In genomic region chr1:74248799-74249198, GRCm38 (mm10) we compare ENCODE assay signal across 7 mouse cellular contexts. TPM values are rescaled to one million over a fixed set of nuclear protein-coding genes. Genes with fewer than 3 reads are reported as not detected.
DNase-seq lines count a peak whose midpoint lies in the region; ATAC-seq and TF ChIP-seq lines count a peak whose summit lies in the region.

No protein-coding gene starts in this region.

- no peak overlapping the region for H3K9ac ChIP-seq in liver, postnatal 0 days (replicated peaks)
- no peak overlapping the region for H3K9ac ChIP-seq in stomach, embryonic 15.5 days

- peak; percentile 37 for TF ChIP-seq EP300 in liver, postnatal 0 days (IDR thresholded peaks at IDR 0.05; ENCODE audit: low read depth)

- H3K36me3 ChIP-seq in liver, postnatal 0 days (replicated peaks; ENCODE audit: insufficient read depth, low read length) = peaks cover 53% of the 10 kb centered on the region
- H3K36me3 ChIP-seq in stomach, embryonic 15.5 days = peaks cover 27% of the 10 kb centered on the region

- H3K4me1 ChIP-seq in bone marrow macrophage, adult 2 months (ENCODE audit: control insufficient read depth, insufficient read depth, low read length) = peaks cover 56% of the 10 kb centered on the region
- peaks cover 33% of the 10 kb centered on the region for H3K4me1 ChIP-seq in liver, postnatal 0 days (ENCODE audit: insufficient read depth)
- H3K4me1 ChIP-seq in stomach, embryonic 15.5 days = peaks cover 9% of the 10 kb centered on the region; the same call in 1 of the 2 replicates

- TF ChIP-seq CTCF in bone marrow macrophage, adult 2 months (IDR thresholded peaks at IDR 0.05; ENCODE audit: low read depth, low read length) = no peak
- TF ChIP-seq CTCF in liver, postnatal 0 days (IDR thresholded peaks at IDR 0.05; ENCODE audit: low read depth) = no peak

- peak overlapping the region; percentile 75 for H3K27ac ChIP-seq in bone marrow macrophage, adult 2 months (ENCODE audit: insufficient read depth, low read depth, low read length)
- peak overlapping the region; percentile 85 for H3K27ac ChIP-seq in liver, postnatal 0 days (ENCODE audit: low read depth)
- peak overlapping the region; percentile 90 for H3K27ac ChIP-seq in stomach, embryonic 15.5 days

- no peaks in the 10 kb centered on the region for H3K9me3 ChIP-seq in liver, postnatal 0 days (ENCODE audit: low read length)
- H3K9me3 ChIP-seq in stomach, embryonic 15.5 days = no peaks in the 10 kb centered on the region

- H3K27me3 ChIP-seq in liver, postnatal 0 days (ENCODE audit: insufficient read depth, low read length) = no peaks in the 10 kb centered on the region
- H3K27me3 ChIP-seq in stomach, embryonic 15.5 days (replicated peaks) = no peaks in the 10 kb centered on the region

- 18% methylated on average over 1 of the region's 1 CpGs for WGBS in liver, postnatal 0 days (ENCODE audit: insufficient replicate concordance)
- WGBS in stomach, embryonic 15.5 days = 32% methylated on average over 1 of the region's 1 CpGs

- H3K4me2 ChIP-seq in liver, postnatal 0 days (ENCODE audit: low read depth, low read length) = peak overlapping the region; percentile 47; the same call in 1 of the 2 replicates
- H3K4me2 ChIP-seq in stomach, embryonic 15.5 days = no peak overlapping the region

- no peak for TF ChIP-seq POLR2A in bone marrow macrophage, adult 2 months (IDR thresholded peaks at IDR 0.05; ENCODE audit: borderline replicate concordance, low read depth, low read length)

- peak overlapping the region; percentile 3; the same call in 1 of the 2 replicates for H3K4me3 ChIP-seq in bone marrow macrophage, adult 2 months (ENCODE audit: insufficient read depth, low read length)
- no peak overlapping the region for H3K4me3 ChIP-seq in liver, postnatal 0 days (ENCODE audit: low read depth, low read length)
- H3K4me3 ChIP-seq in stomach, embryonic 15.5 days (replicated peaks) = no peak overlapping the region

- DNase-seq in liver, postnatal 0 days = peak; percentile 40
- no peak for DNase-seq in right cerebral cortex, postnatal 14 days

- ATAC-seq in CD4-positive, CD25-positive, alpha-beta regulatory T cell, adult 4 months = peak; percentile 99
- ATAC-seq in inflammation-experienced regulatory T-cells, adult 6 months = peak; percentile 98
- peak; percentile 71 for ATAC-seq in liver, postnatal 0 days
- peak; percentile 68; the same call in 1 of the 2 replicates for ATAC-seq in stomach, embryonic 15.5 days (ENCODE audit: insufficient read depth, low FRiP score, low read depth)
- ATAC-seq in megakaryocyte-erythroid progenitor cell, adult 5-6 weeks (replicated peaks; ENCODE audit: low FRiP score, low TSS enrichment, poor library complexity, severe bottlenecking) = no peak; the same call in 1 of the 2 replicates

RNA-seq across cellular contexts. Expression of gene Arpc2, which starts 12.9 kb away (rescaled TPM):
- polyA plus RNA-seq in CD4-positive, CD25-positive, alpha-beta regulatory T cell, adult 4 months (2017; shearing (Covaris generic)) = 100 to 1,000 TPM; 614 to 635 TPM
- polyA plus RNA-seq in bone marrow macrophage, adult 2 months (2012; ENCODE audit: insufficient read depth, insufficient read length, missing spikeins) = 973 and 974 TPM in 2 replicates
- polyA plus RNA-seq in inflammation-experienced regulatory T-cells, adult 6 months (2017; shearing (Covaris generic)) = 100 to 1,000 TPM; 611 to 878 (median 637) TPM
- 238 and 254 TPM in 2 replicates for polyA plus RNA-seq in liver, postnatal 0 days (2015; fragmentation: Nextera tagmentation; extraction: Ambion mirVana)
- polyA plus RNA-seq in stomach, embryonic 15.5 days (2015; fragmentation: Nextera tagmentation; extraction: Ambion mirVana) = 493 and 505 TPM in 2 replicates
- 211 and 242 TPM in 2 replicates for total RNA-seq in megakaryocyte-erythroid progenitor cell, adult 5-6 weeks (2014; fragmentation: Nextera tagmentation)
- 228 and 233 TPM in 2 replicates for total RNA-seq in megakaryocyte-erythroid progenitor cell, adult 5-6 weeks (2017)

RNA-seq across cellular contexts. Expression of gene Gpbar1, which starts 29.6 kb away (rescaled TPM):
- 1 to 10 TPM in 1 of 2 experiments, not detected in 1; 1.1 TPM for polyA plus RNA-seq in CD4-positive, CD25-positive, alpha-beta regulatory T cell, adult 4 months (2017; shearing (Covaris generic))
- not detected in 2 replicates for polyA plus RNA-seq in bone marrow macrophage, adult 2 months (2012; ENCODE audit: insufficient read depth, insufficient read length, missing spikeins)
- polyA plus RNA-seq in inflammation-experienced regulatory T-cells, adult 6 months (2017; shearing (Covaris generic)) = under 1 TPM in 1 of 3 experiments, not detected in 2; 0.34 TPM
- polyA plus RNA-seq in liver, postnatal 0 days (2015; fragmentation: Nextera tagmentation; extraction: Ambion mirVana) = 0.20 and 0.22 TPM in 2 replicates
- 1.1 and 1.3 TPM in 2 replicates for polyA plus RNA-seq in stomach, embryonic 15.5 days (2015; fragmentation: Nextera tagmentation; extraction: Ambion mirVana)
- 1.0 TPM in 1 of 2 replicates, not detected in the other for total RNA-seq in megakaryocyte-erythroid progenitor cell, adult 5-6 weeks (2014; fragmentation: Nextera tagmentation)
- not detected in 2 replicates for total RNA-seq in megakaryocyte-erythroid progenitor cell, adult 5-6 weeks (2017)

RNA-seq across cellular contexts. Expression of gene Aamp, which starts 35.7 kb away (rescaled TPM):
- 100 to 1,000 TPM; 205 to 288 TPM for polyA plus RNA-seq in CD4-positive, CD25-positive, alpha-beta regulatory T cell, adult 4 months (2017; shearing (Covaris generic))
- polyA plus RNA-seq in bone marrow macrophage, adult 2 months (2012; ENCODE audit: insufficient read depth, insufficient read length, missing spikeins) = 104 and 124 TPM in 2 replicates
- 100 to 1,000 TPM; 150 to 222 (median 210) TPM for polyA plus RNA-seq in inflammation-experienced regulatory T-cells, adult 6 months (2017; shearing (Covaris generic))
- 105 and 109 TPM in 2 replicates for polyA plus RNA-seq in liver, postnatal 0 days (2015; fragmentation: Nextera tagmentation; extraction: Ambion mirVana)
- polyA plus RNA-seq in stomach, embryonic 15.5 days (2015; fragmentation: Nextera tagmentation; extraction: Ambion mirVana) = 229 and 235 TPM in 2 replicates
- total RNA-seq in megakaryocyte-erythroid progenitor cell, adult 5-6 weeks (2014; fragmentation: Nextera tagmentation) = 78.9 and 90.5 TPM in 2 replicates
- 84.4 and 95.3 TPM in 2 replicates for total RNA-seq in megakaryocyte-erythroid progenitor cell, adult 5-6 weeks (2017)

RNA-seq across cellular contexts. Expression of gene Pnkd, which starts 35.9 kb away (rescaled TPM):
- 10 to 100 TPM; 78.8 to 83.8 TPM for polyA plus RNA-seq in CD4-positive, CD25-positive, alpha-beta regulatory T cell, adult 4 months (2017; shearing (Covaris generic))
- 37.6 and 37.8 TPM in 2 replicates for polyA plus RNA-seq in bone marrow macrophage, adult 2 months (2012; ENCODE audit: insufficient read depth, insufficient read length, missing spikeins)
- 100 to 1,000 TPM in 1 of 3 experiments, 10 to 100 TPM in 2; 90.4 to 101 (median 95.6) TPM for polyA plus RNA-seq in inflammation-experienced regulatory T-cells, adult 6 months (2017; shearing (Covaris generic))
- 46.7 and 50.0 TPM in 2 replicates for polyA plus RNA-seq in liver, postnatal 0 days (2015; fragmentation: Nextera tagmentation; extraction: Ambion mirVana)
- 117 and 124 TPM in 2 replicates for polyA plus RNA-seq in stomach, embryonic 15.5 days (2015; fragmentation: Nextera tagmentation; extraction: Ambion mirVana)
- total RNA-seq in megakaryocyte-erythroid progenitor cell, adult 5-6 weeks (2014; fragmentation: Nextera tagmentation) = 22.4 and 50.1 TPM in 2 replicates
- 14.1 and 22.8 TPM in 2 replicates for total RNA-seq in megakaryocyte-erythroid progenitor cell, adult 5-6 weeks (2017)

RNA-seq across cellular contexts. Expression of gene Cxcr1, which starts 54.4 kb away (rescaled TPM):
- not detected for polyA plus RNA-seq in CD4-positive, CD25-positive, alpha-beta regulatory T cell, adult 4 months (2017; shearing (Covaris generic))
- not detected in 2 replicates for polyA plus RNA-seq in bone marrow macrophage, adult 2 months (2012; ENCODE audit: insufficient read depth, insufficient read length, missing spikeins)
- not detected for polyA plus RNA-seq in inflammation-experienced regulatory T-cells, adult 6 months (2017; shearing (Covaris generic))
- polyA plus RNA-seq in liver, postnatal 0 days (2015; fragmentation: Nextera tagmentation; extraction: Ambion mirVana) = not detected in 2 replicates
- polyA plus RNA-seq in stomach, embryonic 15.5 days (2015; fragmentation: Nextera tagmentation; extraction: Ambion mirVana) = not detected in 2 replicates
- not detected in 2 replicates for total RNA-seq in megakaryocyte-erythroid progenitor cell, adult 5-6 weeks (2014; fragmentation: Nextera tagmentation)
- total RNA-seq in megakaryocyte-erythroid progenitor cell, adult 5-6 weeks (2017) = not detected in 2 replicates
